In genomic region chr7:79728219-79728618, GRCm38 (mm10) we compare ENCODE assay signal across 1 mouse cellular context.
TF ChIP-seq lines count a peak whose summit lies in the region.

No protein-coding gene starts in this region.

TF ChIP-seq in MEL, 35 proteins besides CTCF, POLR2A, EP300 and RAD21 (continued from another document):
- TF ChIP-seq GABPA (IDR thresholded peaks at IDR 0.05; ENCODE audit: low read depth, low read length) (no peak), CHD1 (IDR thresholded peaks at IDR 0.05; ENCODE audit: low read depth, low read length) (no peak)
